Mouse (Mus musculus): Measurements from ENCODE around the gene Rnf222. TPM values are rescaled to one million over a fixed set of nuclear protein-coding genes. Genes with fewer than 3 reads are reported as not detected.
"Not testable (repeated sequence)": the region's sequence is repeated elsewhere in the genome, so short reads cannot be mapped to it uniquely, and the experiment has no call there.

The Rnf222 gene
- polyA plus RNA-seq, 1 experiment from 2014 or later = 0.17 TPM

DNA sequence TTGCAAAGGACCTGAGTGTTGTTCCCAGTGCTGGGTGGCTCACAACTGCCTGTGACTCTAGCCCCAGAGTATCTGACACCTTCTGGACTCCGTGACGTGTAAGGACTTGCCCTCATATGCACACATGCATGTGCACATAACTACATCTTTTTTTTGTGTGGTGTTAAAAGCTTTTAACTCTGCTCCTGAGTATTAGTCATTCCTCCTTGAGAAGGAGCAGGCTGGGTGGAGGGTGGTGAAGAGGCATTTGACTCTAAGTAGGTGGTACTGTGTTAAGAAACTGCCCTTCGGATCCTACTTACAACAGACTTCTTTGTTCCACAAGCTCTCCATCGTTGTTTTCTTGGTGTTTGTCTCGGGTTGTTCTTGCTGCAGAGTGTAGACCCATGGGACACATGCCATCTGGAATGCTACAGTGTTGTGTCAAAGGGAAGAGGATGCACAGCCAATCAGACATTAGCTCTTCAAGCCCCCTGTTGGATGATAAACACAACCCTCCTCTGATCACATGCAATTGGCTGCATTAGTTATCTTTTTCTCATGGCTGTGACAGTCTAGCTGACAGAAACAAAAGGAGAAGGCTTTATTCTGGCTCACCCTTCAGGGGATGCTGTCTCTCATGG lies 45.6 kb downstream of the Rnf222 start:
- no peaks in the 10 kb centered on the region for H3K4me1 ChIP-seq (replicated peaks; ENCODE audit: insufficient read depth, low read length)
- no peaks in the 10 kb centered on the region for H3K9me3 ChIP-seq (replicated peaks; ENCODE audit: low read length)
- H3K36me3 ChIP-seq (ENCODE audit: insufficient read depth, low read length) = no peaks in the 10 kb centered on the region
- 84% methylated on average over 5 of the region's 5 CpGs for WGBS
- no peak overlapping the region for H3K27ac ChIP-seq
- no peak overlapping the region for H3K9ac ChIP-seq (ENCODE audit: low read depth, low read length)
- no peaks in the 10 kb centered on the region for H3K27me3 ChIP-seq (ENCODE audit: insufficient read depth, low read length)
- no peak for ATAC-seq (replicated peaks; ENCODE audit: low FRiP score, low read depth)
- TF ChIP-seq CTCF (IDR thresholded peaks at IDR 0.05; ENCODE audit: low read depth) = no peak
- no peak for DNase-seq (ENCODE audit: low spot score)
- H3K4me2 ChIP-seq (ENCODE audit: low read length) = no peak overlapping the region
- no peak overlapping the region for H3K4me3 ChIP-seq (replicated peaks; ENCODE audit: low read depth, low read length)

DNA sequence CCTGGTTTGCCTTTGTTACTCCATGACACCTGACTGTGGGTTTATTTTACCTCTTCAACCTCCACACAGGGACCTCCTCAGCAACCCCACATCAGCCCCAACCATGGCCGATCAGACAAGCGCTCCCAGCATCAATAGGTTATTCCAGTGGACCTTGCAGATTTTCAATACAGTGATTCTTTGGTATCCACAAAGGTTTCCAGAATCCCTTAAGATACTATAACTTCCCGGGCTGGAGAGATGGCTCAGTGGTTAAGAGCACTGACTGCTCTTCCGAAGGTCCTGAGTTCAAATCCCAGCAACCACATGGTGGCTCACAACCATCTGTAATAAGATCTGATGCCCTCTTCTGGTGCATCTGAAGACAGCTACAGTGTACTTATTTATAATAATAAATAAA lies 48.6 kb downstream of the Rnf222 start:
- H3K4me2 ChIP-seq (ENCODE audit: low read length); H3K4me1 ChIP-seq (replicated peaks; ENCODE audit: insufficient read depth, low read length); H3K4me3 ChIP-seq (replicated peaks; ENCODE audit: low read depth, low read length); H3K9me3 ChIP-seq (replicated peaks; ENCODE audit: low read length); ATAC-seq (replicated peaks; ENCODE audit: low FRiP score, low read depth); H3K36me3 ChIP-seq (ENCODE audit: insufficient read depth, low read length); H3K27me3 ChIP-seq (ENCODE audit: insufficient read depth, low read length); H3K9ac ChIP-seq (ENCODE audit: low read depth, low read length); DNase-seq (ENCODE audit: low spot score); H3K27ac ChIP-seq: not testable (repeated sequence)
- WGBS = 88% methylated on average over 4 of the region's 4 CpGs

DNA sequence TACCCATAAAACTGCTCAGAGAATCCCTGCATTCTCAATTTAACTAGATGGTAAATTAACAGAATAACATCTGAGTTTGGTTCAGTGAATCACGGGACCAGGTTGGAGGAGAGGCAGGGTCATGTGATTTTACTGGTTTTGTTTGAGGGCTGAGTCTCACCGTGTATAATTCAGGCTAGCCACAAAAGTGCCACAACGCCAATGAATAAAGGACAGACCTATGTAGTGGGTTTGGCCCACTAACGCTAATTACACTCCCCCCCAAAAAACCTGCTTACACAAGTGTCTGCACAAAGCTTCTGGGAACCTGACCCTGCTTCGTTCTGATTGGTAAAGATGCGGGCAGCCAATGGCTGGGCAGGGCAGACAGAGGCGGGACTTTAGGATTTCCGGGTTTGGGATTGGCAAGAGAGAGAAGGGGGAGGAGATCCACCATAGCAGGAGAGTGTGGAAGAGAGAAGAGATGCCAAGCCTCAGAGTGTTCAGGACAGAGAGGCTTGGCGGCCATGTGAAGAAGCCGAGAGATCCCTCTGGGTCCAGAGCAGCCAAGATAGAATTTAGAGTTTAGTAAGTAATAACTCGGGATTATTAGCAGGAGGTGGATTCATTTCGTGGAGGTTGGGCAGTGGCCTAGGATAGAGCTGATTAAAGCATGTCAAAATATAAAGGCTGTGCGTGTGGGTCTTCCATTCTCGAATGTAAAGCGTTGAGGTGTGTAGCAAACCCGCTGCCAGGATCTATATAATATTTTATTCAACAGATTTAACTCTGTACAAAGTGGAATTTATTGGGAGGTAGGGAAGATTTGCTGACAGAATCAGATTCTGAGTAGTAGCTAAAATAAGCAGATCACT lies 51.3 kb downstream of the Rnf222 start:
- Histone ChIP-seq H3K27me3 (ENCODE audit: insufficient read depth, low read length) (no peaks in the 10 kb centered on the region), H3K4me2 (ENCODE audit: low read length) (peak overlapping the region; percentile 71), H3K4me1 (replicated peaks; ENCODE audit: insufficient read depth, low read length) (no peaks in the 10 kb centered on the region), H3K27ac (peak overlapping the region; percentile 72), H3K9me3 (replicated peaks; ENCODE audit: low read length) (no peaks in the 10 kb centered on the region), H3K36me3 (ENCODE audit: insufficient read depth, low read length) (no peaks in the 10 kb centered on the region), H3K4me3 (replicated peaks; ENCODE audit: low read depth, low read length) (peak overlapping the region; percentile 48), H3K9ac (ENCODE audit: low read depth, low read length) (peak overlapping the region; percentile 64)
- peak; percentile 97 for ATAC-seq (replicated peaks; ENCODE audit: low FRiP score, low read depth)
- TF ChIP-seq CTCF (IDR thresholded peaks at IDR 0.05; ENCODE audit: low read depth) = no peak
- peak; percentile 98 for DNase-seq (ENCODE audit: low spot score)
- 3% methylated on average over 16 of the region's 16 CpGs for WGBS

DNA sequence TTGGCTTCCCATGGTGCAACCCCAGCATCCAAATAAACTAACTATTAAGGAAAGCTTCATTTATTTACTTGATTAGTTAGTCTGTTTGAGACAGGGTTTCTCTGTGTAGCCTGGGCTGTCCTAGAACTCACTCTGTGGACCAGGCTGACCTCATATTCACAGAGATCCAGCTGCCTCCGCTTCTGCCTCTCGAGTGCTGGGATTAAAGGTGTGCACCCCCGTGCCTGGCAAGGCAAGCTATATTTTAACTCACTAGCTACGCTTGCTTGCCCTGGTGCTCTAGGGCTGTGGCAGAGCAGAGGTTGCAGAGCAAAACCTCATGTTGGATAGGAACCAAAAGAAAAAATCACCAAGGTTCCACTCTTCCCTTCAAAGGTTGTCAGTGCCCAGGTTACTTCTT lies 52.2 kb downstream of the Rnf222 start:
- Histone ChIP-seq H3K4me1 (replicated peaks; ENCODE audit: insufficient read depth, low read length) (no peaks in the 10 kb centered on the region), H3K4me2 (ENCODE audit: low read length) (peak overlapping the region; percentile 71), H3K4me3 (replicated peaks; ENCODE audit: low read depth, low read length) (peak overlapping the region; percentile 48), H3K9ac (ENCODE audit: low read depth, low read length) (peak overlapping the region; percentile 64), H3K9me3 (replicated peaks; ENCODE audit: low read length) (no peaks in the 10 kb centered on the region), H3K27me3 (ENCODE audit: insufficient read depth, low read length) (no peaks in the 10 kb centered on the region), H3K36me3 (ENCODE audit: insufficient read depth, low read length) (no peaks in the 10 kb centered on the region), H3K27ac (peak overlapping the region; percentile 72)
- TF ChIP-seq CTCF (IDR thresholded peaks at IDR 0.05; ENCODE audit: low read depth) = no peak
- WGBS = 29% methylated on average over 4 of the region's 4 CpGs
- ATAC-seq (replicated peaks; ENCODE audit: low FRiP score, low read depth) = peak; percentile 33
- peak; percentile 21 for DNase-seq (ENCODE audit: low spot score)

DNA sequence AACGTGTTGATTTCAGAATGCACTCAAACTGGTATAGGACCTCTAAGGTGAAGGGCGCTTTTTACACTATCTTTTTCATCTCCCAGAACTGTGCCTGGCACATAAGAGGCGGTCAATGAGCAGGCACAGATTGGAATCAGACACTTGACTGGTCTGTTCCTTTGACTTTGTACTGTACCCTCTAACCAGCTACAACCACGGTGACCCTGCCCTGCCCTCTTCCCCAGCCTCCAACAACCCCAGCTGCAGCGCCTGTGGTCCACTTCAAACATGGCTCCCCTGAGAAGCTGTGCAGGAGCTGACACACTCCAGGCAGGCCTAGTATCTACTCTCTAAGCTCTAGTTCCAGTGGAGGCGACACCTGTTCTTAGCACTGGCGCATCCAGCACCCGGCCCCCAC lies 54.4 kb downstream of the Rnf222 start:
- ATAC-seq (replicated peaks; ENCODE audit: low FRiP score, low read depth) (no peak), DNase-seq (ENCODE audit: low spot score) (no peak)
- Histone ChIP-seq H3K4me1 (replicated peaks; ENCODE audit: insufficient read depth, low read length) (peaks cover 7% of the 10 kb centered on the region; the same call in 1 of the 2 replicates), H3K4me2 (ENCODE audit: low read length) (no peak overlapping the region), H3K9ac (ENCODE audit: low read depth, low read length) (no peak overlapping the region), H3K27ac (peak overlapping the region; percentile 31; the same call in 1 of the 2 replicates), H3K9me3 (replicated peaks; ENCODE audit: low read length) (no peaks in the 10 kb centered on the region), H3K27me3 (ENCODE audit: insufficient read depth, low read length) (no peaks in the 10 kb centered on the region), H3K4me3 (replicated peaks; ENCODE audit: low read depth, low read length) (no peak overlapping the region), H3K36me3 (ENCODE audit: insufficient read depth, low read length) (no peaks in the 10 kb centered on the region)
- TF ChIP-seq CTCF (IDR thresholded peaks at IDR 0.05; ENCODE audit: low read depth) = no peak
- 82% methylated on average over 8 of the region's 8 CpGs for WGBS

DNA sequence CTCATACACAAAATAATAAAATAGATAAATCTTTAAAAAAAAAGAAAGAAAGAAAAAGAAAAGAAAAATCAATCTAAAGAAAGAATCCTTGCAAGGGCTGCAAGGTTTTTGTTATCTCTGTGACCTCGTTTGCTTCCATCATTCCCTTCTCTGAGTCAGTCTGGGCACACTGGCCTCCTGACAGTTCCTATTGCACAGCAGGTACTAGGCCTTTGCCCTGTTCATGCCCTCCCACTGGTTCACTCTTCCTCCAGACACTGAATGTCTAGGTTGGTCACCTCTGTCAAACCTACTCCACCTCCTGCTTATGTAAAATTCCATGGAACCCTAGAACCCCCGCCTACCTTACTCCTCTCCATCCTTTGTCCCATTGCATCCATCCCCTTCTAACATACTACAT lies 56.9 kb downstream of the Rnf222 start:
- H3K27me3 ChIP-seq (ENCODE audit: insufficient read depth, low read length) = no peaks in the 10 kb centered on the region
- no peak for ATAC-seq (replicated peaks; ENCODE audit: low FRiP score, low read depth)
- no peak overlapping the region for H3K27ac ChIP-seq
- no peak overlapping the region for H3K4me3 ChIP-seq (replicated peaks; ENCODE audit: low read depth, low read length)
- DNase-seq (ENCODE audit: low spot score) = no peak
- no peaks in the 10 kb centered on the region for H3K9me3 ChIP-seq (replicated peaks; ENCODE audit: low read length)
- TF ChIP-seq CTCF (IDR thresholded peaks at IDR 0.05; ENCODE audit: low read depth) = no peak
- no peaks in the 10 kb centered on the region for H3K36me3 ChIP-seq (ENCODE audit: insufficient read depth, low read length)
- H3K9ac ChIP-seq (ENCODE audit: low read depth, low read length) = no peak overlapping the region
- H3K4me1 ChIP-seq (replicated peaks; ENCODE audit: insufficient read depth, low read length) = peaks cover 7% of the 10 kb centered on the region; the same call in 1 of the 2 replicates
- 88% methylated on average over 2 of the region's 2 CpGs for WGBS
- no peak overlapping the region for H3K4me2 ChIP-seq (ENCODE audit: low read length)

Other genes with a start within 250 kb of the Rnf222 start
- 83.8 and 93.9 TPM in 2 replicates for gene Myh10, start 197.0 kb upstream of the Rnf222 start, polyA plus RNA-seq (2015; fragmentation: Nextera tagmentation; extraction: Ambion mirVana)
- 86.1 and 90.9 TPM in 2 replicates for gene Ndel1, start 16.7 kb upstream of the Rnf222 start, polyA plus RNA-seq (2015; fragmentation: Nextera tagmentation; extraction: Ambion mirVana)
- 1,114 and 1,312 TPM in 2 replicates for gene Rpl26, start 13.0 kb downstream of the Rnf222 start, polyA plus RNA-seq (2015; fragmentation: Nextera tagmentation; extraction: Ambion mirVana)
- 0.29 TPM in 1 of 2 replicates, not detected in the other for gene Odf4, start 38.5 kb downstream of the Rnf222 start, polyA plus RNA-seq (2015; fragmentation: Nextera tagmentation; extraction: Ambion mirVana)
- 8.9 and 11.3 TPM in 2 replicates for gene Arhgef15, start 68.9 kb downstream of the Rnf222 start, polyA plus RNA-seq (2015; fragmentation: Nextera tagmentation; extraction: Ambion mirVana)
- gene Slc25a35, start 79.6 kb downstream of the Rnf222 start, polyA plus RNA-seq (2015; fragmentation: Nextera tagmentation; extraction: Ambion mirVana) = 11.1 and 11.5 TPM in 2 replicates
- 55.6 and 58.3 TPM in 2 replicates for gene Rangrf, start 86.6 kb downstream of the Rnf222 start, polyA plus RNA-seq (2015; fragmentation: Nextera tagmentation; extraction: Ambion mirVana)
- 20.9 and 23.3 TPM in 2 replicates for gene Pfas, start 119.9 kb downstream of the Rnf222 start, polyA plus RNA-seq (2015; fragmentation: Nextera tagmentation; extraction: Ambion mirVana)
- 27.6 and 27.7 TPM in 2 replicates for gene Ctc1, start 127.4 kb downstream of the Rnf222 start, polyA plus RNA-seq (2015; fragmentation: Nextera tagmentation; extraction: Ambion mirVana)
- 49.3 and 61.1 TPM in 2 replicates for gene Aurkb, start 157.1 kb downstream of the Rnf222 start, polyA plus RNA-seq (2015; fragmentation: Nextera tagmentation; extraction: Ambion mirVana)
- 11.9 and 13.3 TPM in 2 replicates for gene Borcs6, start 171.2 kb downstream of the Rnf222 start, polyA plus RNA-seq (2015; fragmentation: Nextera tagmentation; extraction: Ambion mirVana)
- 60.8 and 61.3 TPM in 2 replicates for gene Tmem107, start 182.3 kb downstream of the Rnf222 start, polyA plus RNA-seq (2015; fragmentation: Nextera tagmentation; extraction: Ambion mirVana)
- 66.7 and 67.7 TPM in 2 replicates for gene Vamp2, start 199.9 kb downstream of the Rnf222 start, polyA plus RNA-seq (2015; fragmentation: Nextera tagmentation; extraction: Ambion mirVana)
- gene Per1, start 206.7 kb downstream of the Rnf222 start, polyA plus RNA-seq (2015; fragmentation: Nextera tagmentation; extraction: Ambion mirVana) = 7.4 and 9.9 TPM in 2 replicates
- 0.42 and 0.50 TPM in 2 replicates for gene Hes7, start 231.9 kb downstream of the Rnf222 start, polyA plus RNA-seq (2015; fragmentation: Nextera tagmentation; extraction: Ambion mirVana)
- gene 9130213A22Rik, start 234.0 kb downstream of the Rnf222 start, polyA plus RNA-seq (2015; fragmentation: Nextera tagmentation; extraction: Ambion mirVana) = 0.25 and 0.31 TPM in 2 replicates
- 0.54 and 0.69 TPM in 2 replicates for gene Aloxe3, start 237.3 kb downstream of the Rnf222 start, polyA plus RNA-seq (2015; fragmentation: Nextera tagmentation; extraction: Ambion mirVana)